Mouse (Mus musculus) megakaryocyte progenitor cell, adult 5-6 weeks (primary cell): ENCODE measurements around the gene Tia1. TPM values are rescaled to one million over a fixed set of nuclear protein-coding genes. Genes with fewer than 3 reads are reported as not detected.
"Not testable (repeated sequence)": the region's sequence is repeated elsewhere in the genome, so short reads cannot be mapped to it uniquely, and the experiment has no call there.

Experiments
- ATAC-seq: replicated peaks from 2 replicates; pipeline ENCODE4 v1.8.0; 2016; ENCODE audit warnings: mild to moderate bottlenecking, moderate TSS enrichment, inconsistent platforms; ENCODE audit not compliant: poor library complexity
- total RNA-seq, 2 experiments: library from RNA; stranded (forward) in 1 of 2; stranded (reverse) in 1 of 2; fragments of 157-497, 149-512 nt in 1 of 2; fragments of 200-1000 nt in 1 of 2; gene quantifications; 2 replicates each; pipeline versions ENCODE4 v1.2.3 to v1.2.4; 2015 to 2017

Gene Tia1
- total RNA-seq (2015) (67.3 and 125 TPM in 2 replicates), total RNA-seq (2017) (75.5 and 98.4 TPM in 2 replicates)

DNA sequence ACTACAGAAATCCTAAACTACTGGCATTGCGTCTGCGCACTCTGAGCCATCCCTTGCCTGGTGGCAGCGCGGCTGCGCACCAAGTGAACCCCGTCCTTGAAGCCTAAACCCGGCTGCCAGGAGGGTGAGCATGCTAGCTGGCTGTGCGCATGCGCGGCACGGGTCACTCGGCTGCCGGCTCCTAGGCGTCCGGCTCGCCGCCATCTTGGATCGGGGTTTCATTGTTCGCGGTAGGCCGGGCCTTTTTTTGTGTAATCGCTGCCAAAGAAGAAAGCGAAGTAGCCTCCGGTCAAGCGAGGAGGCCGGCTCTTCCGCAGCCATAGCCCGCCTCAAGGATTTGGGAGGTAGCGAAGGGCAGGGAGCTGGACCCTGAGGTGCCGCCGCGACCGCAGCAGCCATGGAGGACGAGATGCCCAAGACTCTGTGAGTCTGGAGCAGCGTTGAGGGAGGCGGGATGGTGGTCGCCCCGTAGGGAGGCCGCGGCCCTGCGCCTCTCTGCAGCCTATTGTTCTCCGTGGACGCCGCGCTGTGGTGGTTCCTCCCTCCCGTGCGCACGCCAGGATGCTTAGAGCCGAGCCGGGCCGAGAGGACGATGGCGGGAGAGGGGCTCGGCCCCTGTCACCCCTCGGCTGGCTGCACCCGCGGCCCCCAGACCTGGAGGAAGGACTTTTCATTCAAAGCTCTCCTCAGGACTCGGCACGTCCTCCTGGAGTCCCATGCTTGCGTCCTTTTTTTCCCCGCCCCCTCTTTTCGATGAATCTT, at the start of gene Tia1:
Gene Tia1, plus strand, starts transcription at position 120 of the 762 bp plus-strand sequence.
- peak; percentile 87 for ATAC-seq

DNA sequence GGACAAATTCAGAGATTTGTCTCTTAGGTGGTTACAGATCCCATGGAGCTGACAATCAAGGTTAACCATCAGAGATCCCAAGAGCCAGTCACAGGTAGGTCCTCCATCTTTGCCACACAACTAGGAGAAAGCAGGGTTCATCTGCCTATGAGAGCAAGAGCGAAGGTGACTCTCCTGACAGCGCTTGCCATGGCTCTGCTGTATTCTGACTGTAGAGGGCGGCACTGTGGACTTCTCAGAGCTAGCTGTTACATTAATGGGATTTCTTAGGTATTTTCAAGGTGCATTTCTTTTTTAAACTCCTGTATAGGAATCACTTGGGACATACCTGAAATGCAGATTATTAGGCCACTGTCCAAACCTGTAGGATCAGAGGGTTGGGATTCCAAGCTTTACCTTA, 49.1 kb upstream of the Tia1 start:
- ATAC-seq = 0 out of 2 replicates have a peak, but pooled peaks have one; percentile 37

DNA sequence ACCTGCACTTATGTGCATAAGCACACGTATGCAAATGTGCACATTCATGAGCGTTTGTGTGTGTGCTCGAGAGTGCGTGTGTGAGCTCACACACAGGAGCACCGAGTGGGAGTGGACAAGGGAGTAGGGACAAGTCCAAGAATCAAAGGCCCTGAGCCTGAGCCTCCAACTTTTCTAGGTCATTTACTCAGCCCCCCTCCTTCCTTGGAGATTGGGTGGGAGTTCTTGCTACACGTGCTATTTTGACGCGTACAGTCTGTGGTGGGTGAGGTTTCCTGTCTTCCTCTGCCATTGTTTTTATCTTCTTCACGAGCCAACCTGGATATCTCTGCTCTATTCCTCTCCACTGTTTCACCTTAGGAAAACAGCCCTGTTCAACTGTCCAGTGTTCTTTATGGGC, 47.1 kb upstream of the Tia1 start:
- ATAC-seq = 0 out of 2 replicates have a peak, but pooled peaks have one; percentile 31

DNA sequence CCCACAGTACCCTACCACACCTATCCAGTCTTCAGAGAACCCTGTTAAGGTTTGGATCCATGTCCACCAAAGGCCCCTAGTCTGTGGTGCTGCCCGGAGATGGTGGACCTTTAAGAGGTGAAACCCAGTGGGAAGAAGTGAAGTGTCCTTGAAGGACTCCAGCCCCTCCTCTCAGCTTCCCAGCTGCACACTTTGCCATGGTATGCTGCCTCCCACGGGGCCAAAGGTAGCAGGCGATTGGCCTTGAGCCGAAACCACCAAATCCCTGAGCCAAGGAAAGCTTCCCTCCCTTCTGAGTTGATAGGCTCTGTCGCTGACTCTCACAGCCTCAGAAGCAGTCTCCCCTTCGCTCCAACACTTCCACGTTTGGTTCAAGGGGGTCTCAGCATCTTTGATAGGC, 43.3 kb upstream of the Tia1 start:
- no peak for ATAC-seq

DNA sequence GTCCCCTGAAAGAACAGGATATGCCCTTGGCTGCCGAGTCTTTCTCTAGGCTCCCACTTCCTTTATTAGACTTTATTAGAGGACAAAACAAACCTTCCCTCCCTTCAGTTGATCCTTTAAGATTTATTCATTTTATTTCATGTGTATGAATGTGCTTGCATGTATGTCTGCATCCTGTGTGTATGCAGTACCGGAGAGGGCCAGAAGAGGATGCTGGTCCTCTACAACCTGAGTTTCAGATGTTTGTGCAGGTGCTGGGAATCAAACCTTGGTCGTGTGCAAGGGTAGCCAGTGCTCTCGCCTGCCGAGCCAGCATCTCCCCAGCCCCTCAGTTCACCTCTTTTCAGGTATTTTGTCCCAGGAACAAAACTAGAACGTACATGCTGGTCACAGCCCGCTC, 42.6 kb upstream of the Tia1 start:
- no peak for ATAC-seq

DNA sequence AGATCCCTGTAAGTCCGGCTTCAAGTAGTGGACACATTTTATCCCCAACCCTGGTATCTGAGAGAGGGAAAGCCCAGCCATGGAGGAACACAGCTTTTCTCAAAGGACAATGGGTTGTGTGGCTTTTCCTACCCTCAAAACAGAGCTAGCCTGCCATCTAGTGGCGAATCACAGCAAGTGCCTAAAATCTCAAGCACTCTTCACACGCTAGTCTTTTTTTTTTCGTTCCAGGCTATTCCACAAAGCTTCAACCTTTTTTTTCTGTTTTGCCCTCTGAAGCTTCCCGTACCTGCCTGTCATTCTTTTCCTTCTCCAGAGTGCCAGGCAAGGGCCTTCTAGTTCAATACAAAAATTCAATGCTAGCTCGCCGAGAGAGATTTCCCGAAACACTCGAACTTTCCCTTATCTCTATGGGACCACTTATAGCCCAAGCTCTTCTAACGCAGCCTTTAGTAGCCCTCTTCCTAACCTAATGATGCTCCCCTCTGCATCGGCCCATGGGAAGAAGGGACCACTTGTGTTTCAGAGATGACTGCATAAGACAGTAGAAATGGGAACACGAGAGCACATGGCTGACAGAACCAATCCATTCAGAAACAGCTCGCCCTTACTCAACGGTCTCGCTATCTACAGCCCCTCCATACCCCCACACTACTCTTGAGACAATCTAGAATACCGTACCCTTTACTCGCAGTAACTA, 39.4 kb upstream of the Tia1 start:
- ATAC-seq = peak; percentile 69

DNA sequence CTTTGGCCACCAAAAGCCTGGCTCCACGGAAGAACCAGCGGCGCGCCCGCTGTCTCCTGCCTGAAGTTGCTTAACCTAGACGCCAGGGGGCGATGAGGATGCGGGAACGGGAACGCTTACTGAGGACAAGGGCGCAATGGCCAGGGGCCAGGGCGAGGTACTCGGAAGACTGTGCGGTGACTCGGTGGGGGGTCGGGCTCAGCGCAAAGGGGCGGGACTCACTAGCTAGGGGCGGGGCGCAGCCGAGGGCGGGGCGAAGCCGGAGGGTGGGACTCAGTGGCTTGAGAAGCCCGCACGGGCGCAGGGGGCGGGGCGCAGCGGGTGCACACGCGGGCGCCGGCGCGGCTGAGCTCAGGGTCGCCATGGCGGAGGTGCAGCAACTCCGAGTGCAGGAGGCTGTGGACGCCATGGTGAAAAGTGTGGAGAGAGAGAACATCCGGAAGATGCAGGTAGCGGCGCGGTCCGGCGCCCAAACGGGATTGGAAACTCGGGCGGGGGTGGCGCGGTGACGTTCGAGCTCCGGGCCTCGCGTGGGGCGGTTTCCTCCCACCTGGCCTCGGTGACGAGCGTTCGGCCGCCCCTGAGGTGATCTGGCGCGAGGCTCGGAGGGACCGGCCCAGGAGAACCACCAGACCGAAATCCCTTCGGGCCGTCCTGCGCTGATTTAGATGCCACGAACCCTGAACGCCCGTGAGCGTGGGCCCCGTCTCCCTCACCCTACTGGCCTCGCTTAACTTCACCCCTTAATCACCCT, 38.5 kb upstream of the Tia1 start, which contains the start of gene Fam136a:
Gene Fam136a, plus strand, starts transcription at position 276 of the 754 bp plus-strand sequence.
- ATAC-seq = peak; percentile 95

DNA sequence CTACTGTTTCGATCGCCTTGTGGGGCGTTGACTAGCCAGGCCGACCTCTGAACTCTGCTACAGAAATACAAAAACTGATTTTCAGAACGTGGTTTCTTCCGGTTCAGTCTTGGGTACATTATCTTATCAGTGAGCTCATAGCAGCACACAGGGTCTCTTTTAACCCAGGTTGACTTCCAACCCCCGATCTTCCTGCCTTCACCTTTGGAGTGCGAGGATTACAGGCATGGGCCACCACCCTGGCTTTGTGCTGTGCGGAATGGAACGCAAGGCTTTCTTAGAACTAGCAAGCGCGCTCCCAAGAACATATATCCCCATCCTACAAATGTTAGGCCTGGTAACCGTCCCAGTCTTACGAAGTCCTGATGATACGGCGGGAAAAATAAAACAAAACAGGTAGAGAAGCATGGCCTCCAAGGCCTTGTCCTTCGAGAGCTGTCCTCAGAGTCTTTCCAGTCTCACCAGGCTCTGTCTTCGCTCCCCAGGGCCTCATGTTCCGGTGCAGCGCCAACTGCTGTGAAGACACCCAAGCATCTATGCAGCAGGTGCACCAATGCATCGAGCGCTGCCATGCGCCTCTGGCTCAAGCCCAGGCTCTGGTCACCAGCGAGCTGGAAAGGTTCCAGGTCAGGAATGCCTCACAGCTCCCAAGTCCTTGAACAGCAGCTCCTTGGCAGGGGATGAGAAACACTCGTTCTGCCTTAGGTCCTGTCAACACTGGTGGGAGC, 37.7 kb upstream of the Tia1 start:
- no peak for ATAC-seq

DNA sequence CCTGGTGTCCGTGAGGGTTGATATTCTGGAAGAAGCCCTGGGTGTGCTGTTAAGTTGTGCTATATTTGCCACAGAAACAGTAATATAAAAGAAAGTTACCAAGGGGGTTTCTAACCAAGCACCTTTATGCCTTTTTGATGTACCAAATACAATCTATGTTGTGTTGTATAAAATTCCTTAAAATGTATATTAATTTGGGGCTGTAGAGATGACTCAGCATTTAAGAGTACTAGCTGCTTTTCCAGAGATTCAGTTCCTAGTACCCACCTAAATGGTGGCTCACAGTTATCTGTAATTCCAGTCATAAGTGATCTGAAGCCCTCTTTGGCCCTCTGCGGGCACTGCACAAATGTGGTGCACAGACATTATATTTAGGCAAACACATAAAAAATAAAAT, 37.2 kb upstream of the Tia1 start:
- no peak for ATAC-seq

DNA sequence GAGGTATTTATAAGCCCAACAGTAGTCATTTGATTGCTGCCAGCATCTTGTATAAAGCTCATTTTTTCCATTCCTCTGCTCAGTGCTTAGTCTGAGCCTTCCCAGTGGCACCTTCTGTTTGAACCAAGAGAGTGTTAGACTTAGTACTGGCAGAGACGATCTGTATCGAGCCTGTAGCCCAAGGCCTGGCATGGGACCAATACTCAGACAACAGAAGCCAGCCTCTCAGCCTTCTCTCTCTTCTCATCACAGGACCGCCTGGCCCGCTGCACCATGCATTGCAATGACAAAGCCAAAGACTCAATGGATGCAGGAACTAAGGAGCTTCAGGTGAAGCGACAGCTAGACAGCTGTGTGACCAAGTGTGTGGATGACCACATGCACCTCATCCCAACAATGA, 35.5 kb upstream of the Tia1 start:
- no peak for ATAC-seq

DNA sequence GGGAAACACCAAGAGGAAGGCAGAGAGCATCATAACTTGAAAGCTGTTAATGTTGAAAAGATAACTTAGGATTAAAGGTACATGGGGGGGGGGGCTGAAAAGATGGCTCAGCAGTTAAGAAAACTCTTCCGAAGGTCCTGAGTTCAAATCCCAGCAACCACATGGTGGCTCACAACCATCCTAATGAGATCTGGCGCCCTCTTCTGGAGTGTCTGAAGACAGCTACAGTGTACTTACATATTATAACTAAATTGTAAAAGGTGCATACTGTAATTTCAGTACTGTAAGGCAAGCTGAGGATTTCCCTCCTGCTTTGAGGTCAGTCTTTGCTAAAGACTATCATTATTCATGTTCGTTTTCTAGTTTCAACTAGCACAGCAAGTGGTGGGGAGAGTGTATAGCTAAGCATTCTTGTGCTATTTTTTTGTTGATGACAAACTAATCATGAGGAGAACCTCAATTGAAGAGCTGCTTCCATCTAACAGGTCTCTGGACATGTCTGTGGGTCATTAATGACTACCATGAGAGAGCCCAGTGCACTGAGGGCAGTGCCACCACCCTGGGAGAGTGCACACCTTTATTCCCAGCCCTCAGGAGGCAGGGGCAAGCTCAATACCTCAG, 33.8 kb upstream of the Tia1 start:
- ATAC-seq = no peak

DNA sequence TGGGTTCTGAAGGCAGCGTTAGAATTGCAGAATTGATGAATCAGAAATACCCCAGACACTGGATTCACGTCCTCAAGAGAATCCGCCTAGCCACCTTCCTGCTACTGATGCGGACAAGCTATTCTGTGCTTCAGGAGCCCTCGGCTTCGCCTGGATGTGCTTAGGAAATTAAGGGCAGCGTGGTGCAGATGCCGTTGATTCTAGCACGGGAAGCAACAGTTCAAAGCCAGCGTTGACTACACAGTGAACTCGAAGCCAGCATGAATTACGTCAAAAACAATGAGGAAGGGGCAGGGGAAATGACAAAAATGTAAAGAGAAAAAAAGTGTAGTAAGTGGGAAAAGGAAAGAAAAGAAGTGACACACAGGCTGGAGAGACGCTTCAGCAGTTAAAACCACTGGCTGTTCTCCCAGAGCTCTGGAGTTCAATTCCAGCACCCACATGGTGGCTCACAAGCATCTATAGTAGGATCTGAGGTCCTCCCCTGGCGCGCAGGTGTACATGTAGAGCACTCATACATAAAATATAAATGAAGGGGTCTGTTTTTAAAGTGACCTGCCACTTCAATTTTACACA, 33.2 kb upstream of the Tia1 start, which contains the start of gene Snrpg:
Gene Snrpg, plus strand, starts transcription at position 541 of the 576 bp plus-strand sequence.
- no peak for ATAC-seq

DNA sequence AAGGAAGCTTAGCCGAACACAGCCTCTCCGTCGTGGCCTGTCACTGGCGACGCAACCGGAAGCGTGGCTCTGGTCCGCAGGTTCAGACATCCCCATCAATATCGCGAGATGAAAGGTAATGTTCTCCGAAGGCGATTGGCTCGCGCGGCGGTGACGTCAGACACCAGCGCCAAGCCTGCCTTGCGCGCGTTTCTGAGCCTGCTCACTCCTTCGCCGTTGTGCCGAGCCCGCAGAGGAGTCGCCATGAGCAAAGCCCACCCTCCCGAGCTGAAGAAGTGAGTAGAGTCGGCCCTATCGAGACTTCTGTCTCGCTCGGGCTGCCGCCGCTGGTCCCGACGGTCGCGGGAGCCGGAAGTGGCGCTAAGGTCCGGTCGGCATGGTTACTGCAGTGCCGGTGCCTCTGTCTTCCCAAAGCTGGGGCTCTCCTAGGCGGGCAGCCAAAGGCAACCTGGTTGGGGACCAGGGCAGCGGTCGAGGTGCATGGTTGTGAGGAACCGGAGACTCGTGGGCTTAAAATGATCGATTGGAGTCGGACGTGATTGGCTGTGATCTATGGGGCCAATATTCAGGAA, 32.6 kb upstream of the Tia1 start:
- peak; percentile 96 for ATAC-seq

DNA sequence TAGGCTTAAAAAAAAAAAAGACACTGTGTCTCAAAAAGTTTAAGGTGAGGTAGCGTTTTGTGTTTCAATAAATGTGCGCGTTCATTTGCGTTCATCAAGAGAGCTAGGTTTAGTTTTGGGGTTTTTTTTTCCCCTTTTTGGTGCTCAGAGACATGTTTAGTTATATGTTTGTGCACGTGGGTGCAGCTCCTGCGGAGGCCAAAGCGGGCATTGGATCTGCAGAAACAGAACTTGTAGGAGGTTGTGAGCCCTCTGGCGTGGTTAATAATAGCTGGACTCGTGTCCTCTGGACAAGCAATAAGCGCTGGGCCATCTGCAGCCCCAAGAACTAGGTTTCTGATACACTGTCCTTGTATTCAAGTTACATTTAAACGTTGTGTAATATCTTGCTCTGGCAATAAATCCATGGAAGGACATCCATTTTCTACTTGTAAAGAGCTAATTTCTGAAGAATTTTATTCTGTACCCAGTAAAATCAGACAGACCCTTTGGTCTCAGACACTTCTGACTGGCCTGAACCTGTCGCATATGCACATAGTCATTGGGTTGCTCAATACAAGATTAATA, 32.0 kb upstream of the Tia1 start:
- no peak for ATAC-seq

DNA sequence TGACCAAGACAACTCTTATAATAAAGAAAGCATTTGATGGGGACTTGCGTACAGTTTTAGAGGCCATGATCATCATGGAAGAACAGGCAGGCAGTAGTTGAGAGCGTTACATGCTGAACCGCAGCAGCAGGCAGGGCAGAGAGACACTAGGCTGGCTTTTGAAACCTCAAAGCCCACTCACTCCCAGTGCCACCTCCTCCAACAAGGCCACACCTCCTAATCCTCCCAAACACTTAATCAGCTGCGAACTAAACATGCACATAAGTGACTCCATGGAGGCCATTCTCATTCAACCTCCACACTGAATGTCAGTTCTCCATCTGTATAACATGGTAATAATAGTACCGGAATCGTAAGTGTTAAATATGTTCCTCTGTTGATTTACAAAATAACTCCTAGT, 30.5 kb upstream of the Tia1 start:
- ATAC-seq = no peak

DNA sequence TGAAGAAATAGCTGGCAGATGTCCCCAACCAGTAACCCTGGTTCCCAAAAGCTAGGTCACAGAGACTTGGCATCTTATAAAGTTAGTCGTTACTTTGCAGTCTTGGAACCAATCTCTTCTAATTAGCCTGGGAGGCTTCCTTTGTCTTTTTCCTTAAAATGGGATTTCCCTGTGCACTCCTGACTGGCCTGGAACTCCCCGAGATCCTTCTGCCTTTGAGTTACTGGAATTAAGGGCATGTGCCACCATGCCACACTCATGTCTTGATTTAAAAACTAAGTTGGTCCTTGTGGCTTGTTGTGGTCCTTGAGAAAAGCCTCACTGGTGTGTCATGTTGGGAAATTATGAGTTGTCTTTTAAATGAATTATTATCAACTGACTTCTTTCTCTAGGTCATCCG, 25.7 kb upstream of the Tia1 start:
- ATAC-seq = no peak

DNA sequence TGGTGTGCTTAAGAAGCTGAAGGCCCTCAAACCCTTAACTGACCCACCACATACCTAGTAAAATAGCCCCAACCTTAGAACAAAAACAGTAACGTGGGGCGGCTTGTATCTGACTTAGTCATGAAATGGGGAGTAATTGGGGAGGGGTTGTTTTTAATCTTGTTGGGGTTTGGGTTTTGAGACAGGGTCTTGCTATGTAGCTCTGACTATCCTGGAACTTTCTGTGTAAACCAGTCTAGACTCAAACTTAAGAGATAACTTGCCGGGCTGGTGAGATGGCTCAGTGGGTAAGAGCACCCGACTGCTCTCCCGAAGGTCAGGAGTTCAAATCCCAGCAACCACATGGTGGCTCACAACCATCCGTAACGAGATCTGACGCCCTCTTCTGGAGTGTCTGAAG, 23.9 kb upstream of the Tia1 start:
- not testable (repeated sequence) for ATAC-seq

DNA sequence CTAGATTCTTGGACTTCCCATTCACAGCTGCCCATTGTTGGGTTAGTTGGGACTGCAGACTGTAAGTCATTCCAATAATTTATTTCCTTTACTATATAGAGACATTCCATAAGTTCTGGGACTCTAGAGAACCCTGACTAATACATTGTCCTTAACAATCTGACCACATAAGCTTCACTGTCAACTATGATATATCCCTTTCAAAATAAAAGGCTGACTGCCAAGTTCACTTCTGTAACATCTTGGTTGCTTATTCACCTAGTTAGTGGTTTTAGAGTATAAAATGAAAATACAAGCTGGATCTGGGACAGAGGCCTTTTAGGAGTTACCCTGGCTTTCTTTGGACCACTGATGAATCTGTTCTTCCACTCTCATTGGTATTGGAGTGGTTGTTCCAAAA, 21.5 kb upstream of the Tia1 start:
- no peak for ATAC-seq

DNA sequence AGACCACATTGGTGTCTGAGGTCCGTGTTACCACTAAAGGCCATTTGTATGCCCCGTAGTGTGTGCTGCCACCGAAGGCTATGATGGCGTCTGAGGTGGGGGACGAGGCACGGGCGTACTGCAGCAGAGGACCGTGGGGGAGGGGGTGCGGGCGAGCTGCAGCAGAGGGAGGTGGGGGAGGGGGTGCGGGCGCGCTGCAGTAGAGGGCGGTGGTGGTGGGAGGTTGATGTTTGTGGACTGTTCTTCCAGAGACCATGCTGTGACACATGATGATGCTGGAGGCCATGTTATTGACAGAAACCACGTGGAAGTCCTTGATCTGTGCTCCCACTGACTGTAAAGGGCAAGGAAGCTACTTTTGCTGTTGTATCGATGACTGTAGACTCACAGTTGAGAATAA, 20.6 kb upstream of the Tia1 start:
- no peak for ATAC-seq
